In the genomic region with DNA sequence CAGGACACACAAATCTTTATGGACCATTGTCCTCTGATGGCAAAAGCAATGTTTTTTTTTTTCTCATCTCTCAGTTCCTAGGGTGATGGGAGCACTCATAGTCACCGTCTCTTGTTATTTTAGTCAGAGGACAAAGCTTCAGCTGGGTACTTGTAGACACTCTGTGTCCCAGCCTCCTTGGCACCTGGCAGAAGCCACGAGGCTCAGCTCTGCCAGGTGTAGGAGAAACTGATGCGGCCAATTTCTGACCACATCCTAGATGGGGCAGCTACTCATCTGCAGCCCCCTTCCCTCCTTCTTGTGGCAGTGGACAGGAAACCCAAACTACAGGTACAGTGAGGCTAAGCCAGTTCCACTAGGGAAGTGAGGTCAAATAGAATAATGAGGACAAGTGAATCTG, we compare ENCODE assay signal across 14 mouse cellular contexts.
"Had no signal": no experiment of that assay in that cellular context is flagged by ENCODE, and none has a peak within 500 bp of the region (broad histone marks: within the 10 kb centered on the region; RNA-seq: fewer than 3 reads in every experiment).

No protein-coding gene starts in this region.

- H3K4me3 ChIP-seq: limb, embryonic 12.5 days; limb, embryonic 15.5 days; midbrain, embryonic 13.5 days had no signal

- H3K4me1 ChIP-seq: limb, embryonic 12.5 days; limb, embryonic 15.5 days; midbrain, embryonic 13.5 days had no signal

- ATAC-seq: liver, postnatal 0 days; lung, postnatal 0 days; midbrain, embryonic 13.5 days had no signal

- DNase-seq: kidney, postnatal 25 days; left cerebral cortex, postnatal 4 days; liver, postnatal 0 days; lung, embryonic 14.5 days; thymus, adult 18-20 months; thymus, postnatal 36 days had no signal

- H3K9ac ChIP-seq: limb, embryonic 12.5 days; limb, embryonic 15.5 days; liver, embryonic 14.5 days; liver, postnatal 0 days; lung, embryonic 14.5 days; midbrain, embryonic 13.5 days had no signal

- H3K36me3 ChIP-seq: limb, embryonic 12.5 days; limb, embryonic 15.5 days; midbrain, embryonic 13.5 days had no signal

- H3K27ac ChIP-seq: kidney, postnatal 0 days; limb, embryonic 12.5 days; limb, embryonic 15.5 days; liver, embryonic 14.5 days; macrophage; midbrain, embryonic 13.5 days had no signal

- H3K4me2 ChIP-seq: limb, embryonic 12.5 days; limb, embryonic 15.5 days; liver, embryonic 11.5 days; lung, embryonic 14.5 days; midbrain, embryonic 13.5 days had no signal

- H3K9me3 ChIP-seq: limb, embryonic 15.5 days; midbrain, embryonic 13.5 days had no signal

- H3K27me3 ChIP-seq: limb, embryonic 12.5 days; limb, embryonic 15.5 days; midbrain, embryonic 13.5 days had no signal
